Mouse (Mus musculus) cerebellum, adult 2 months (tissue): ENCODE data around the gene Kdelc2.

ENCODE experiments used
- CTCF ChIP-seq: fragments of 200-500 bp; IDR thresholded peaks from 2 replicates; pipeline ENCODE4 v1.5.1; 2011; ENCODE audit warnings: low read depth, mild to moderate bottlenecking, control low read depth, low read length, moderate library complexity, borderline replicate concordance; ENCODE audit not compliant: insufficient read depth
- POLR2A ChIP-seq: fragments of 200-500 bp; IDR thresholded peaks from 2 replicates; pipeline ENCODE4 v1.6.1; 2011; ENCODE audit warnings: low read length, control low read depth, borderline replicate concordance; ENCODE audit not compliant: insufficient read depth

DNA sequence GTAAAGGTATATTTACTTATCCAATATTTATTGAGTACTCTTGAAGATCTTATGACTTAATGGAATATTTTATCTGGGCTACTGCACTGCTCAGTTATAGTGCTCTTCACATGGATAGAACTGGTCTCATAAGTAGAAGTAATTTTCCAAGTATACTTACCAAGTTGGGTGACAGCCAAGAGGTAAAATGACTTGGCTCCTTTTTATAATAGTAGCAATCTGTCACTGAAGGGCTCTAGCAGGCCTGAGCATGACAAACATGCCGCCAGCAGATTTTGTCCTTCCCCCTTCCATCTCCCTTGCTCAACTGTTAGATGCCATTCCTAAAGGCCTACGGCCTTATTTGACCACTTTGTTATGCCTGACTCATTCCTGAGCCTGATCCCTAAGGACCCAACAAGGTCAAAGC, 25.1 kb downstream of the Kdelc2 start:
- TF ChIP-seq CTCF: no peak
- TF ChIP-seq POLR2A: no peak
